In genomic region chr3:27283071-27283713, GRCm38 (mm10) we compare ENCODE assay signal across 9 mouse cellular contexts. TPM values are rescaled to one million over a fixed set of nuclear protein-coding genes. Genes with fewer than 3 reads are reported as not detected.
DNase-seq lines count a peak whose midpoint lies in the region; ATAC-seq and TF ChIP-seq lines count a peak whose summit lies in the region.
"Had no signal": no experiment of that assay in that cellular context is flagged by ENCODE, and none has a peak within 500 bp of the region (broad histone marks: within the 10 kb centered on the region; RNA-seq: fewer than 3 reads in every experiment).

No protein-coding gene starts in this region.

- 2% methylated on average over 27 of the region's 27 CpGs for WGBS in heart, embryonic 11.5 days (ENCODE audit: insufficient replicate concordance)
- 6% methylated on average over 27 of the region's 27 CpGs for WGBS in kidney, embryonic 15.5 days

- no peaks in the 10 kb centered on the region for H3K9me3 ChIP-seq in heart, embryonic 11.5 days (replicated peaks; ENCODE audit: control insufficient read depth, low read length)
- H3K9me3 ChIP-seq in kidney, embryonic 15.5 days (replicated peaks) = no peaks in the 10 kb centered on the region

- 0 out of 2 replicates have a peak, but pooled peaks cover 2% of the 10 kb centered on the region for H3K4me1 ChIP-seq in heart, embryonic 11.5 days (ENCODE audit: control insufficient read depth, insufficient read depth, low read length)
- peaks cover 45% of the 10 kb centered on the region for H3K4me1 ChIP-seq in kidney, embryonic 15.5 days

- 0 out of 2 replicates have a peak overlapping the region, but pooled peaks have one; percentile 11 for H3K27ac ChIP-seq in layer of hippocampus, adult 2 months
- H3K27ac ChIP-seq in heart, embryonic 11.5 days (ENCODE audit: low read depth, low read length) = no peak overlapping the region
- peak overlapping the region; percentile 86 for H3K27ac ChIP-seq in kidney, embryonic 15.5 days

- no peak for DNase-seq in layer of hippocampus, adult 2 months (ENCODE audit: low spot score in 2 of 2)
- DNase-seq in layer of hippocampus, postnatal 10 days (ENCODE audit: low spot score in 2 of 2) = no peak
- DNase-seq in brain, adult 2 months (ENCODE audit: low read depth, low spot score) = peak; percentile 32
- no peak for DNase-seq in thymus, postnatal 0 days (ENCODE audit: low spot score)
- DNase-seq in gastrocnemius, postnatal 25 days = no peak

- no peaks in the 10 kb centered on the region for H3K36me3 ChIP-seq in heart, embryonic 11.5 days (ENCODE audit: control insufficient read depth, insufficient read depth, low read length)
- H3K36me3 ChIP-seq in kidney, embryonic 15.5 days = no peaks in the 10 kb centered on the region

- H3K27me3 ChIP-seq in heart, embryonic 11.5 days (ENCODE audit: control insufficient read depth, insufficient read depth, low read length) = no peaks in the 10 kb centered on the region
- H3K27me3 ChIP-seq in kidney, embryonic 15.5 days = no peaks in the 10 kb centered on the region
- H3K27me3 ChIP-seq: Patski had no signal

- H3K9ac ChIP-seq in heart, embryonic 11.5 days (ENCODE audit: low read depth, low read length) = peak overlapping the region; percentile 58; the same call in 1 of the 2 replicates
- H3K9ac ChIP-seq in kidney, embryonic 15.5 days = no peak overlapping the region

- no peak for ATAC-seq in heart, embryonic 11.5 days (replicated peaks; ENCODE audit: insufficient number of reproducible peaks, low FRiP score, low TSS enrichment)
- peak; percentile 79 for ATAC-seq in kidney, embryonic 15.5 days (replicated peaks; ENCODE audit: low FRiP score)
- 0 out of 2 replicates have a peak, but pooled peaks have one; percentile 43 for ATAC-seq in megakaryocyte, adult 5-6 weeks (ENCODE audit: poor library complexity, severe bottlenecking)
- ATAC-seq: Patski had no signal

- TF ChIP-seq CTCF in layer of hippocampus, adult 2 months (conservative IDR thresholded peaks at IDR 0.05) = no peak

- H3K4me2 ChIP-seq in heart, embryonic 11.5 days = peak overlapping the region; percentile 73
- peak overlapping the region; percentile 55 for H3K4me2 ChIP-seq in kidney, embryonic 15.5 days

- peak overlapping the region; percentile 47 for H3K4me3 ChIP-seq in layer of hippocampus, adult 2 months
- H3K4me3 ChIP-seq in heart, embryonic 11.5 days (ENCODE audit: low read depth, low read length) = peak overlapping the region; percentile 41
- H3K4me3 ChIP-seq in kidney, embryonic 15.5 days (replicated peaks) = peak overlapping the region; percentile 23

RNA-seq across cellular contexts. Expression of gene Tnfsf10, which starts 33.6 kb away (rescaled TPM):
- 1 to 10 TPM in 1 of 2 experiments, under 1 TPM in 1; 0.83 to 1.4 TPM for total RNA-seq in layer of hippocampus, adult 2 months (2021)
- 1 to 10 TPM; 1.2 to 1.9 TPM for total RNA-seq in layer of hippocampus, postnatal 10 days (2021)
- not detected in 2 replicates for polyA plus RNA-seq in heart, embryonic 11.5 days (2014; fragmentation: Nextera tagmentation; extraction: Ambion mirVana)
- polyA plus RNA-seq in kidney, embryonic 15.5 days (2015; fragmentation: Nextera tagmentation; extraction: Ambion mirVana) = 0.44 and 0.45 TPM in 2 replicates
- 1.0 and 1.1 TPM in 2 replicates for total RNA-seq in megakaryocyte, adult 5-6 weeks (2015)
- total RNA-seq in megakaryocyte, adult 5-6 weeks (2017) = 1.5 and 1.6 TPM in 2 replicates
- polyA plus RNA-seq in thymus, postnatal 0 days (2015; fragmentation: Nextera tagmentation; extraction: Ambion mirVana) = 2.8 TPM in 2 replicates
- total RNA-seq in gastrocnemius, postnatal 25 days (2021) = 1 to 10 TPM; 3.0 to 3.9 TPM
